Mouse (Mus musculus) gastrocnemius, adult 18-20 months (tissue): ENCODE results near the gene Pax2. TPM values are rescaled to one million over a fixed set of nuclear protein-coding genes. Genes with fewer than 3 reads are reported as not detected.
"Not testable (repeated sequence)": the region's sequence is repeated elsewhere in the genome, so short reads cannot be mapped to it uniquely, and the experiment has no call there.

ENCODE experiments used
- DNase-seq: peaks from one replicate; pipeline ENCODE4 v3.0.0; 2021; ENCODE audit warnings: low spot score
- microRNA-seq: library from miRNA; unstranded; fragments of <30 nt; microRNA quantifications from one replicate; pipeline ENCODE4 v1.2.0, GENCODE M21; 2021
- total RNA-seq, 2 experiments: library from RNA; stranded (reverse); gene quantifications; 2 replicates each; pipeline ENCODE4 v1.2.3; 2021

Gene Pax2
- total RNA-seq, 2 experiments from 2014 or later = not detected

GRCm38 (mm10) chr19:44835042-44835930, 79.4 kb downstream of the Pax2 start:
- no peak for DNase-seq

GRCm38 (mm10) chr19:44835931-44836861, 80.4 kb downstream of the Pax2 start:
- DNase-seq = no peak

- no peak for DNase-seq
Measured at GRCm38 (mm10) chr19:44837426-44838205, 81.8 kb downstream of the Pax2 start.

DNA sequence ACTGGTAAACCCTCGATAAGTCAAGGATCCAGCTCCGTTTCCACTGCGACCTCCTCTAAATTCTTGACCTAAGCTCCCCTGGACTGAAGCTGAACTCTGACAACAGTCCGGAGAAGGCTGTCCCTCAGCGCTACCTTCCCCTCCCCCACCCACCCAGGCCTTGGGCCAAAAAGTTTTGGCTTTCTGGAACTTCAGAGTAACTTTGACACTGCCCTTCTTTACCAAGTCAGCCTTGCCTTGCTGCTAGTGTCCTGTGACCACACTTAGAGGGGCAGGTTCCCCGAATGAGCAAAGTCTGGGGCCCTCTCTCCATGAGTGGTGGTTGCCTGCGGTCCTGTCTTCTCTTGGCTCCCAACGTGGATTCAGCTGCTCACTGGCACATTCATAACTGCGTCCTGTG, 82.5 kb downstream of the Pax2 start:
- no peak for DNase-seq

DNA sequence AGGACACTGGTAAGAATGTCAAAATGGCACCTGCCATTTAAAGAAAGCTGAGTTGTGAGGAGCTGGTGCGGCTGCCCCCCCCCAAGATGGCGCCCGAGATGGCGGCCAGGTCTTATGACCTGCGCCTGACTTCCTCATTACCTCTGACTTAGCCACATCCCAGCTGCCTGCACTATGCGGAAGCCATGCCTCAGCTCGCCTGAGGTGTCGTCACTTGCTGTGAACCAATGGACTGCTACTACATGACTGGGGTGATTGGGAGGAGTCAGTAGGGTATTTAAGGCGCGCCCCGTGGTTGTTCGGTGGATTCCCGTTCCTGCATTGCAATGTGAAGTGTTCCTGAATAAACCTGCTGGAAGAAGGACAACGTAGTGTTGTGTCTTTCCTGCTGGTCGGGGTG, 86.8 kb downstream of the Pax2 start:
- not testable (repeated sequence) for DNase-seq

GRCm38 (mm10) chr19:44849465-44849864, 93.6 kb downstream of the Pax2 start:
- DNase-seq = no peak

DNA sequence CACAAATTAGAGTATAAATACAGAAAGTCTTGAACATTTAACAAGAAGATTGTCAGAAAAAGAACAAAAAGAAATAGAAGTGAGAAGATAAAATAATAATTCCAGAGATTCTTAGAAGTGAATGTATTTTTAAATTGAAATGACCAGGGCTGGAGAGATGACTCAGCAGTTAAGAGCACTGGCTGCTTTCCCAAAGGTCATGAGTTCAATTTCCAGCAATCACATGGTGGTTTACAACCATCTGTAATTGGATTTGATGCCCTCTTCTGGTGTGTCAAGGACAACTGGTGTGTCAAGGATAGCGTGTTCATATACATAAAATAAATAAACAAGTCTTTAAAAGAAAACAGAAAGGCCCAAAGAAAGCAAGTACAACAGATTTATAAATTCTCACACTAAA, 102.8 kb downstream of the Pax2 start:
- DNase-seq = no peak

DNA sequence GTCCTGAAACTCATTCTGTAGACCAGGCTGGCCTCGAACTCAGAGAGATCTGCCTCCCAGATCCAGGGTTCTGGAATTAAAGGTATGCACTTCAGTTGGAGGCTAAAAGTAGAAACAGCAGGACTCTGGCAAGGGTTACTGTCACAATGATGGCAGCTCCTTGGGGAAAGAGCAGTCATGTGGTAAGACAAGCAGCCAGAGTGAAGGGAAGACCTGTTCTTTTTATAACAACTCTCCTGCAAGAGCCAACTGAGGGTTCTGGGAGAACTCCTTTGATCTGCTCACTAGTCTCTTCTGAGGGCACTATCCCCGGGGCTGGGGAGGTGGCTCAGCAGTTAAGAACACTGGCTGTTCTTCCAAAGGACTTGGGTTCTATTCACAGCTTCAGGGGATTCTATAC, 112.9 kb downstream of the Pax2 start:
- peak; percentile 16 for DNase-seq

- DNase-seq = no peak
Measured at GRCm38 (mm10) chr19:44874186-44874898, 118.5 kb downstream of the Pax2 start.

DNA sequence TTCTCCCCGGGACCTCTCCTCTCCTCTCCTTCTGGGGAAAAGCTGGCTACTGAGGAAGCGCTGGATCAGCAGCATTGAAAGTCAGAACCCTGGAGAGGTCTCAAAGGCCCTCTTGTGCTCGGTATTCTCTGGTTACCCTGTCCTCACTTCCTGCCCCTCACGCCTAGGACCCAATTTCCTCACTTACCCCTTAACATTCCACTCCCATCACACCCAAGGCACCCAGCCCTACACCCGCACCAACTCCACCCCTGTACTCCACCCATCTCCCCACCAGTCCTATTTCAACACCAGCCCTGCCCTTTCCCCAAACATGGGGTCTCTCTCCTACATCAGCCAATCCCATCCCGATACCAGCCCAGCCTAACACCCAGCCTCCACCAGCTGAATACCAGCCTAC, 119.1 kb downstream of the Pax2 start:
- no peak for DNase-seq

- no peak for DNase-seq
Measured at GRCm38 (mm10) chr19:44875718-44876117, 119.9 kb downstream of the Pax2 start.

GRCm38 (mm10) chr19:44876529-44876928, 120.7 kb downstream of the Pax2 start:
- DNase-seq = no peak

DNA sequence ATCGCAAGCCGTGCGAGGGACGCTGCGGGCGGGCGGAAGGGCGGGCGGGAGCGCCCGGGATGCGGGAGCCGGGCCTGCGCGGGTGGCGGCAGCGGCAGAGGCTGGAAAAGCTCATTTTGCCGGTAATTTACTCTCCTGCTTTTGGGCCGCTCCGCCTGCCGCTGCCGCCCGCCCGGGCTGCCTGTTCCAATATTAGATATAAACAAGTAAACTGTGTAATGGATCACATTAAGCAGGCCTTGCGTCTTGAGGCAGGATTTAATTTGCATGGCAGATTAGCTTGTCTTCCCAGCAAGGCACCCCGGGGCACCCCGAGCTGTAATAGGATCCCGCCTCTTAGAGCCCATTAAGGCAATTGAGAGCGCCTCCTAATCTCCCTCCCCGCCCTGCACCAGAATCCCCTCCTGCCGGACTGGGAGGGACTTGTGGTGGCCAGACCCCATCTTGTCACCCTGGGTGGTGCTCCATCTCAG, 126.7 kb downstream of the Pax2 start:
- DNase-seq = peak; percentile 51

GRCm38 (mm10) chr19:44884331-44884730, 128.5 kb downstream of the Pax2 start:
- no peak for DNase-seq

DNA sequence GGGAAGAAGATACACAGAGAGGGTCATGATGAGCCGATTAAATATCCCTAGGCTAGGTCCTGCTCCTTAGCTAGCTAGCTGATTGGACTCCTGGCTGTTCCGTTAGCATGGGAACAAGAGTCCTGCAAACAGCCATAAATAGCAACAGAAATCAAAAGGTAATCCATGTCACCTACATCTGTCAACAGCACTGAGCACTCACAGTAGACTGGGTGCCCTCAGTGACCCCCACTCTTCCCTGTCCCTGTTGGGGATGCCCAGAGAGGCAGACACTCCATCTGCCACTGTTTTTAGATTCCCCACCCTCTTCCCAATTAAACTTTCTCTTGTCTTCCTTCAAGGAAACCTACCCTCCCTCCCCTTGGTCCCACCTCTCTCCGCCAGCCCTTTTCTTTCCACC, 130.6 kb downstream of the Pax2 start:
- no peak for DNase-seq

Small RNA genes within 50 kb of the gene (microRNA-seq; reads per million reads assigned to microRNA genes)
- gene Mir6405 = not detected

Other genes starting within 250 kb of the Pax2 start
- gene Sec31b, start 210.2 kb upstream of the Pax2 start, total RNA-seq = 10 to 100 TPM; 18.3 to 21.7 TPM
- not detected for gene Gm20538, start 203.2 kb upstream of the Pax2 start, total RNA-seq
- gene Ndufb8, start 200.6 kb upstream of the Pax2 start, total RNA-seq = 100 to 1,000 TPM; 929 to 979 TPM
- gene Hif1an, start 193.2 kb upstream of the Pax2 start, total RNA-seq = 100 to 1,000 TPM; 120 to 121 TPM
- 10 to 100 TPM; 10.5 to 11.5 TPM for gene Slf2, start 175.1 kb downstream of the Pax2 start, total RNA-seq
- gene Sema4g, start 233.1 kb downstream of the Pax2 start, total RNA-seq = under 1 TPM; 0.16 to 0.19 TPM
- gene Twnk, start 249.6 kb downstream of the Pax2 start, total RNA-seq = 10 to 100 TPM; 17.8 to 20.8 TPM